Mouse (Mus musculus): ENCODE data around the gene Rnf6.

The Rnf6 gene

GRCm38 (mm10) chr5:146220879-146221714, at the start of gene Rnf6:
TSS of gene Rnf6 (minus strand) at chr5:146221555.
- DNase-seq, result peak; percentile 93

DNA sequence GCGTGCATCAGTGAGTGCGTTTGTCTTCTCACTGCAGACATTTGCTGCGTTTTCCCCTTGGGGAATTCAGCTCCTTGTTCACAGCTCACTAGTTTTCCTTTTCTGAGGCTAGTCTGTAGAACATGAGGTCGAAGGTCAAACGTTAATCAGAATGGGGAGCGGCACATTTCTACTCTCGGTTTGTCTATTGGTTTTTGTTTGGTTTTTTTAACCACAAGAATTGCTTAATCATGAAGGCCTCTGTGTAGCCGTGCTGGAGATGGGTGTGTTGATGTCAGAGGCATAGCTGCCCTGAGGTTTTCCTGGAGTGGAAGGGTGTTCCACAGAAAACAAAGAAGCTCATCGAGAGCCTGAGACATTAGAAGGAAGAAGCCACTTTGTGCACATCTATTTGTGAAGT, 49.2 kb upstream of the Rnf6 start:
- DNase-seq, result no peak

- DNase-seq, result no peak
Measured at GRCm38 (mm10) chr5:146267776-146268175, 46.4 kb upstream of the Rnf6 start.

GRCm38 (mm10) chr5:146265934-146266591, 44.7 kb upstream of the Rnf6 start:
- DNase-seq, result no peak

DNA sequence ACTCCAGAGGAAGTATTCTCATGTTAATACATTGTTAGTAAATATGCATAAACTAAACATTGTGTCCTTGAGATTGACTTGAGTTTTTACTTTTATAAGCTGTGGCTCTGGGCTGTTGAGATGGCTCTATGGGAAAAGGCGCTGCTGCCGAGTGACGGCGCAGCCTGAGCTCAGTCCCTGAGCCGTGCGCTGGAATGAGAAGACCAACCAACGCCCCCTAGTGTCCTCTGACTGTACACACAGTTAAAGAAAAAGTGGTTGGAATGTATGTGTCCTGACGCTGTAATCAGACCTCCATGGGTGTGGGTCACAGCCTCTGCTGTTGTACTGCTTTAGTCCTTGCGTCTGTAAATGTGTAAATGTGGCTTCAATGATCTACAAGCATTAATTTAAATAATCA, 38.6 kb upstream of the Rnf6 start:
- no peak for DNase-seq

DNA sequence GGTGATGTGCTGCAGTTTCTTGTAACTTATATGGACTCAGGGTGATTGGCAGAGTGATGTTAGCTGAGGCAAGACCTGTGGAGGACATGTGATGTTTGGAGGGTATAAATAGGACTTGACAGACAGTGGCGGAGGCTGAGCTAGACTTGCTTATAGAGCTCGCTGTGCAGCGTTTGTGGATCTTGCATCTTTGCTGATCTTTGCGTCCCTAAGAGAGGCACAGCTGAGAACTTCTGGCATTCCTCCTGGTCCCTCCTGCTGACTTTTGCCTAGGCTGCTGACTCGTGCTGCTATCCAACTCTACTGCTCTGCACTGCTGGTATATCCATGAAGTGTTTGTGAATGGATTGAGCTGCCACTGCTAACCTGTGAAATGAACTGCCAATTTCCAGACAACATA, 32.3 kb upstream of the Rnf6 start:
- no peak for DNase-seq

GRCm38 (mm10) chr5:146251663-146252429, 30.5 kb upstream of the Rnf6 start:
- no peak for DNase-seq

- DNase-seq, result no peak
Measured at GRCm38 (mm10) chr5:146250369-146251075, 29.2 kb upstream of the Rnf6 start.

DNA sequence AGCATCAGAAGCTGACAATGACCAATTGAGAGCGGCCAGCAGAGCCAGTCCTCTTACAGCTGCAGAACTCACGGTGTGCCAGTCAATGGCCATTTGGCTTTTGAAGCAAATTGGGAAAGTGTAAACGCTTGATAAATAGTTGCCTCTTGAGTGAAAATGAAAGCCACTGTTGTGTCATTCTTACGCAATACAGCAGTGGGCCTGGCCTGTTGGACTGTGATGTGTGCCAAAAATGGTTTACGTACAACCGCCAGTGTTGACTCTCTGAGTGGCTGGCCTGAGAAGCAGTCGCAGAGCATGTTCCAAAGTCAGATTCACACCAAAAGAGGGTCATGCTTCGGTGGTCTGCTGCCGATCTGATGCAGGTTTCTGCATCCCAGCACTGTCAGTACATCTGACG, 27.4 kb upstream of the Rnf6 start:
- DNase-seq, result no peak

- no peak for DNase-seq
Measured at GRCm38 (mm10) chr5:146247709-146248108, 26.4 kb upstream of the Rnf6 start.

- no peak for DNase-seq
Measured at GRCm38 (mm10) chr5:146246386-146246785, 25.0 kb upstream of the Rnf6 start.

GRCm38 (mm10) chr5:146245646-146246370, 24.5 kb upstream of the Rnf6 start:
- DNase-seq, result no peak

GRCm38 (mm10) chr5:146245193-146245592, 23.8 kb upstream of the Rnf6 start:
- DNase-seq, result no peak

DNA sequence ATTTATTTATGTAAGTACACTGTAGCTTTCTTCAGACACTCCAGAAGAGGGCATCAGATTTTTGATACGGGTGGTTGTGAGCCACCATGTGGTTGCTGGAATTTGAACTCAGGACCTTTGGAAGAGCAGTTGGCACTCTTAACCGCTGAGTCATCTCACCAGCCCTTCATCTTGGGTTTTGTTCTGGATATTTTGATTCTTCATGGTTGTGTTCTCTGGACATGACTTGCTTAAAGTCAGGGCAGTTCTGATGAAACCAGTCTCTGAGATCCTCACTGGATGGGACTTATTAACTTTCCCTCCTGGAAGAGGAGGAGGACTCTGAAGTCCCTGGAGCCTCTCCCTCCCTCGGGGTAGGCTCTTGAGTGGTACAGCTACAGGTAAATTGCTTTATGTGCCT, 19.8 kb upstream of the Rnf6 start:
- no peak for DNase-seq

GRCm38 (mm10) chr5:146240771-146241170, 19.4 kb upstream of the Rnf6 start:
- no peak for DNase-seq

- no peak for DNase-seq
Measured at GRCm38 (mm10) chr5:146238274-146238673, 16.9 kb upstream of the Rnf6 start.

GRCm38 (mm10) chr5:146234336-146234735, 13.0 kb upstream of the Rnf6 start:
- no peak for DNase-seq

GRCm38 (mm10) chr5:146232816-146233215, 11.5 kb upstream of the Rnf6 start:
- DNase-seq, result no peak

DNA sequence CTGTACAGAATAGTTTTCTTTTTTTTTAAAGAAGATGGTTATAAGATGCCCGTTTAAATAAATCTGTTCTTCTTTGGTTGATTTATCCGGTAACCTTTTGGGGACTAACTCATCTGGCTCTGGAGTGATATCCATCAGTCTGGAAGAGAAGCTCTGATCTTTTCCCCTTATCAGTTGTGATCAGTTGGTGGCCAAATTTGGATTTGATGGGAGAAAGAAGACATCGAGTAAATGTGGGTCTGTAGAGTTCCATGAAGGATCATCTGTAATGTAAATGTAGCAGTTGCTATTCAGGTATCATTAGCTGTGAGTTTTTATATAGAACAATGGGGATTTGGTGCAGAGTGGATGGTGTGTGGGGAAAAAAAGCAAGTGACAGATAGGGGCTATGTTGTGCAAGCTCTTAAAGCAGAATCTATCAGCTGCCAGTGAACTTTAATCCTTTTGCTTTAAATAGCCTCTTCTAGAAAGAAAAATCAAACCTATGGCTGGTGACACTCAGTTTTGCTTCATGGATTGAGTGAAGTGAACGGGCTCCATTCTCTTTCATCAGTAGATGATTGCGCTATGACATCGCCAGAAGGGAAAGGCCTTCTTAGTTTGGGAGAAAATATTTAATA, 10.8 kb upstream of the Rnf6 start:
- no peak for DNase-seq

GRCm38 (mm10) chr5:146231655-146231996, 10.3 kb upstream of the Rnf6 start:
- DNase-seq, result no peak

- DNase-seq, result peak; percentile 93
Measured at GRCm38 (mm10) chr5:146230864-146231654, 9.7 kb upstream of the Rnf6 start, which contains the start of gene Cdk8. TSS of gene Cdk8 (plus strand) at chr5:146231230.

Measured in right cerebral cortex, postnatal 25 days (tissue).